Mouse (Mus musculus) telencephalon, adult 2 months (tissue): ENCODE measurements at regions not wholly inside any gene's neighbourhood (a gene's known extent, or its start where the extent isn't known, plus 50 kb on each side); places are given as distances from the start of the nearest gene placed in this dataset.

Source experiments
- DNase-seq: peaks from one replicate; pipeline ENCODE4 v3.0.0-alpha.2; 2011; ENCODE audit warnings: low read depth, low spot score

DNA sequence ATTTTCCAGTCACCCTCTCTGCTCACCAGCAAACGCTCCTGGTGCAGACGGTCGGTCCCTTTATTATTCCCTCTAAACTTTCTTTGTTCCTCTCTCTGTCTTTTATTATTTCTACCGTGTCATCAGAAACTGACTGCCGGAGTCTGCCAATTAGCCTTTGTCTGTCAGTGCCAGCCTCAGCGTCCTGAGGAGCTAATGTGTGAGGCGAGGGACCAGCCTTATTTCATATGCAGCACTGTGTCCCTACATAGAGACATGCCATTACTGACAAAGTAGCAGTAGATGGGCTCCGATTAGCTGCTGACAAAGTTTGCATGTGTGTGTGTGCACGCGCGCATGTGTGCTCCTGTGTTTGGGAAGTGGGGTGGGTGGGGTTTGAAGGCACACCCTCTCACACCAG is 82.6 kb upstream of the Zfp64 start:
- no peak for DNase-seq

DNA sequence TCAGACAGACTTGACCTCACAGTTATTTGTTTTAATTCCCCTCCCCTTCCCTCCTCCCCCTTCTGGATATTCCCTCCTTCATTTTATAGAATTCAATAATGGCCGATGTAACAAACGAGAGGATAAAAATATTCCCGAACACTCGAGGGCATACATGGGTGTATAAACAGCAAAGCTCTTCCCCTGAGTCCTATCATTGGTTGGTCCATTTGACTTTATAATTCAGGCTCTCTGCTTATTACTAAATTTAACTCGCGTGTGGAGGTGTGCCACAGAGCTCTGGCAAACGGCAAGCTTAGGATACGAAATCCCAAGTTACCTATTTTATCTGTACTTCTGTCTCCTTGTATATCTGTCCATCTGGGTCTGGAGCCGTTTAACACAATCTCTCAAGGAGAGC is 82.1 kb upstream of the Zfp64 start:
- DNase-seq: no peak

DNA sequence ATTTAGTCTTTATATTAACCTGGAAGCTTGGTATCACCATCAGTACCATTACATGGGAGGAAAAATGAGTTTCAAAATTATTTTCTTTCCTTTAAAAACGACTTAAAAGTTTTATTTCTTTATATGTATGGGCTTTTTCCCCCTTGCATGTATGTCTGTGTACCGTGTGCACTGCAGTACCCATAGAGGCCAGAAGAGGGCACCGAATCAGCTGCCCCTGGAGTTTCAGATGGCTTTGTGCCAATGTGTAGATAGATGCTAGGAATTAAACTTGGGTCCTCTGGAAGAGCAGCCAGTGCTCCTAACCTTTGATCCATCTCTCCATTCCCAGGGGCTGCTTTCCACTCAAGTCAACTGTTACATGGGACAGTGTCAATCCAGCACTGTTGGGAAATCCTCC is 79.9 kb upstream of the Zfp64 start:
- DNase-seq: no peak

DNA sequence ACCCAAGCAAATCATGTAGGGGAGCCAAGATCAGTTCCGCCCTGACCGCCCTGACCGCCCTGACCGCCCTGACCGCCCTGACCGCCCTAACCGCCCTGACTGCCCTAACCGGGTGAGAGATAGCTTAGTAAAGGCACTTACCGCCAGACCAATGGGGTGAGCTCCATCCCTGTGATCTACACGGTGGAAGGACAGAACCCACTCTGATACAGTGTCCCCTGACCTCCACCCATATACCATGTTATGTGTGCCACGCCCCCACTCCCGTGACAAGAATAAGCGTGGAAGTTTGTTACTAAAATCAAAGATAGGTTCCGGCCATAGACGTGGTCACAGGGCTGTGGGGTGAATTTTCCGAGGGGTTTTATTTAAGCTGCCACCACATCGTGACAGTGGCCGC is 78.6 kb upstream of the Zfp64 start:
- no peak for DNase-seq

DNA sequence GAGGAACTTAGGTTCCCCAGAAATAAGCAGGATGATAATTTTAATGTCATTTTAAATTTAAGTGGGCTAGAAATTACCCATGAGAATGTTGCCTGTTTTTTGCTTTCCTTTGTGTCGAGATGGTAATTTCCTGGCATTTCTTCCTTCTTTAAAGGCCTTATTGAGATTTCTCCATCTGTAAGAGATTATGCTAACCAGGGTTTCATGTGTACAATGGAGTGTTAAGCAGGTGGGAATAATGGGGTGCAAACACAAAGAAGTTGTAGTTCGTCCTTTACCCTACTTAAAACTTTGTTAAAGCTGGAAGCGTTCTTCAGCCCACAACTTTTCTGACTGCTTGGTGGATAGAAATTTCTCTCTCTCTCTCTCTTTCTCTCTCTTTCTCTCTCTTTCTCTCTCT is 77.8 kb upstream of the Zfp64 start:
- DNase-seq: no peak

DNA sequence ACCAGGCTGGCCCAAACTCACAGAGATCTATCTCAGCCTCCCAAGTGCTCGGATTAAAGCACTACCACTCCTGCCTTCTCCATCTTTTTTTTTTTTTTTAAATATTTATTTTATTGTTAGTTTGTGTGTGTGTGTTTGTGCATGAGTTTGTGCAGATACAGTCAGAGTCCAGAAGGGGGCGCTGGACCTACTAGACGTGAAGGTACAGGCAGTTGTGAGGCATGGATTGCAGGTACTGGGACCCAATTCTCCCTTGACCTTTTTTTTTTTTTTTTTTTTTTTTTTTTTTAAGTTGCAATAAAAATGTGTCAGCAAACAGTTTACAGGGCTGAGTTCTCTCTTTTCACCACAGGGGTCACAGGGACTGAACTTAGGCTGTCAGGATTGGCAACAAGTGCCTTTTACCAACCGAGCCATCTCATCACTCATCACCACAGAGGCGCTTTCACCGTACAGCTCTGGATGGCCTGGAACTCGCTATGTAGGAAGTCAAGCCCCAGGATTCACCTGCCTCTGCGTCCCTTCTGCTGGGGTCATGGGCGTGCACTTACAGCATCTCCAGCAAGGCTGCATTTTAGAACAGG is 73.2 kb upstream of the Zfp64 start:
- DNase-seq: no peak

DNA sequence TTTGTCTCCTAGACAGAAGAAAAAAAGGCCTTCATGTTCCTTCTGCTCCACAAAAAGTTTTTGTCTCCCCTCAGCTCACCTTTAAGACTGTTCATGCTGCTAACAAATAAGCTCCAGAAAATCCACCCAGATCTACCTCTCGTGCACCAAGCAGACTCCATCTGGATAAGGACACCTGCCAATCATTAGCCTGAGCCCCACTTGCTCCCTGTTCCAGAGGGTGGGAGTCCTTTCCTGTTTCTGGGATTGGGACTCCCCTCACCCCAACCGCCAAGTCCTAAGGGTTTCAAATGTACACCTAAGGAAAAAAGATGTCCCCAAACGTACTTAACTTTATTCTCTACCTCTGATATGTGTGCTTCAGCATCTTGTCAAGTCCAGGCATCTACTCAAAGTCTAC is 63.6 kb upstream of the Zfp64 start:
- no peak for DNase-seq

DNA sequence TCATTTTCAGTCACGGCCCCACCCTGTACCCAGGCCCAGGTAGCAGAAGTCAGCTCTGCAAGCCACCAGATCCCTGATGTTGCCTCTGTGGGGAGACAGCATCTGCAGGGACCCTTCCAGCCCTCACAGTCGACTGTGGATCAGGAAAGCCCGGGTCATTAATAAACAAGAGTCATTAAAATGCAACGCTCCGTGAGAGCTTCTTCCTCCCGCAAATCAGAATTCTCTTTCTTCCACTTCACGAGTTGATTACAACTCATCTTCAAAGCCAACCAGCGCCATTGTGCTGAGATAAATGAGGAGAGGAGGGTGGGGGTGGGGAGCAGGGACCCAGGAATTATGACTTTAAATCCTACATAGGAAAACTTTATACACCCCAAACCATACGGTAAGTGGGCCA is 54.9 kb upstream of the Zfp64 start:
- no peak for DNase-seq

DNA sequence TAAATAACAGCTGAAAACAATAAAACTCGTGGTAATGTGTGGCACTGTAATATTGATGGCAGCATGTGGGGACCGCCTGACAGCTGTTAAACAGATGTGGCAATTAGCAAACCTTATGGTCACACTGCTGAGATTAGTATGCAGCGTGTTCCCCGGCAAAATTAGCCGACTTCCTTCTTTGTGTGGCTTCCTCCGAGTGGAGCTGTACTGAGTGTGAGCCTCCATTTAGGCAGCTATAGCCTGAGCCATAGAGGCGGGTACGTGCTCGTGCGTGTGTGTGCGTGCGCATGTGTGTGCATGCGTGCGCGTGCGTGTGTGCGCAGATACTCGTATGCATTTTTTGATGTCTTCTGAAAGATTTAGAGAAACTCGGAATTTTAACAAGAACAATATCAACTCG is 53.4 kb upstream of the Zfp64 start:
- no peak for DNase-seq

DNA sequence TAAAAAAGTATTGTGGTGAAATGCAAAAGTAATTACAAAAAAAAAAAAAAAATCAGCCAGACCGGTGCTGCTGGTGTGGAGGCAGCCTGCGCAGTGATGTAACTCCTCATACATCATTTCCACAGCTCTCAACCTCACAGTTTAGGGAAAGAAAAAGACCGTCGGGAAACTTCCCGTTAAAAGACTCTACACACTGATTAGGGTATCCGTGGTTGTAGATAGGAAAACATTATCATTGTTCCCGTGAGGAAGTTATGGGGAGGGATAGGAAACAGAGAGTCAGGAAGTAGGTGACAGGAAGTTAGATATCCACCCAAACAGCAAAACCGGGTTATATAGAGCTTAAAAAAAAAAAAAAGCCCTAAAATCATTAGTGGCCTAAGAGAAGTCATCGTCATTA is 52.9 kb upstream of the Zfp64 start:
- no peak for DNase-seq

DNA sequence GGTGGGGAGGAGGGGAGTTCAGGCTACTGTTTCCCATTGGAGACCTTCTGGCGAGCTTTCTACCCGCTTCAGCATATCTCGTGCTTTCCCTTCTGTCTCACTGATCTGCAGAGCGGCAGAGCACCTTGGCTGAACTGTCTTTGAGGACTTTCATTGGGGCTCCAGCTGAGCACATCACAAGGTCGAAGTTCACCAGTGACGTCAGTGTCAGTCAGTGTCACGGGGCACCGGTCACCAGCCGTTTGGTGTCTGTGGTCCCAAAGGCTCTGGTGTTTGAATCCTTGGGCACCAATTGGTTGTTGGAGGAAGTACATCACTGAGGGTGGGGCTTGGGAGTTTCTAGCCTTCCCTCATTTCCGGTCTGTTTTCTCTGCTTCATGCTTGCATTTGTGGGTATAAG is 51.2 kb upstream of the Zfp64 start:
- DNase-seq: no peak

DNA sequence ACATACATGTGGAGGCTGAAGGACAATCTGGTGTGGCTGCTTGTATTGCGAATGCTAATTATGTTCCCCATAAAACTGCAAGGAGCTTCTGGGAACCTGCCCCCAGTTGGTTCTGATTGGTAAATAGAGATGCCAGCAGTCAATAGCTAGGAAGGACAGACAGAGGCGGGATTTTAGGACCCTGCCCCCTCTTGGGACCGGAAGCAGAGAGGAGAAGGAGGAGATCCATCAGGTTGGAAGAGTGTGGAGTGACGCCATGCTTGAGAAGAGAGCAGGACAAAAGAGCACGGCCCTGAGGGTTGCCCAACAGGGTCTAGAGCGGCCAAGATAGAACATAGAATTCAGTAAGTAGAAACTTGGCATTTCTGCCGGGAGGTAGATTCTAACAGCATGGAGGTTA is 50.4 kb upstream of the Zfp64 start:
- no peak for DNase-seq
